Mouse (Mus musculus): Measurements from ENCODE around the gene Mt1.

Gene Mt1

GRCm38 (mm10) chr8:94172809-94173732 is 5.8 kb upstream of the Mt1 start:
- no peak for DNase-seq (ENCODE audit: extremely low read depth, low read depth, low spot score)

- DNase-seq (ENCODE audit: extremely low read depth, low read depth, low spot score): no peak
Observed at GRCm38 (mm10) chr8:94173848-94174403, 5.0 kb upstream of the Mt1 start.

GRCm38 (mm10) chr8:94174619-94175213 is 4.2 kb upstream of the Mt1 start:
- DNase-seq (ENCODE audit: extremely low read depth, low read depth, low spot score): no peak

- DNase-seq (ENCODE audit: extremely low read depth, low read depth, low spot score): no peak
Observed at GRCm38 (mm10) chr8:94177716-94178390, 1.0 kb upstream of the Mt1 start.

GRCm38 (mm10) chr8:94179713-94180560 is 1.1 kb downstream of the Mt1 start:
- DNase-seq (ENCODE audit: extremely low read depth, low read depth, low spot score): no peak

- DNase-seq (ENCODE audit: extremely low read depth, low read depth, low spot score): no peak
Observed at GRCm38 (mm10) chr8:94180561-94180908, 1.7 kb downstream of the Mt1 start.

- no peak for DNase-seq (ENCODE audit: extremely low read depth, low read depth, low spot score)
Observed at GRCm38 (mm10) chr8:94182055-94182929, 3.4 kb downstream of the Mt1 start.

- no peak for DNase-seq (ENCODE audit: extremely low read depth, low read depth, low spot score)
Observed at GRCm38 (mm10) chr8:94183117-94183516, 4.2 kb downstream of the Mt1 start.

GRCm38 (mm10) chr8:94184357-94184843 is 5.5 kb downstream of the Mt1 start:
- no peak for DNase-seq (ENCODE audit: extremely low read depth, low read depth, low spot score)

- DNase-seq (ENCODE audit: extremely low read depth, low read depth, low spot score): no peak
Observed at GRCm38 (mm10) chr8:94185791-94186190, 6.9 kb downstream of the Mt1 start.

GRCm38 (mm10) chr8:94186542-94186941 is 7.7 kb downstream of the Mt1 start:
- no peak for DNase-seq (ENCODE audit: extremely low read depth, low read depth, low spot score)

- no peak for DNase-seq (ENCODE audit: extremely low read depth, low read depth, low spot score)
Observed at GRCm38 (mm10) chr8:94187290-94188002, 8.6 kb downstream of the Mt1 start.

GRCm38 (mm10) chr8:94189275-94190031 is 10.6 kb downstream of the Mt1 start:
- no peak for DNase-seq (ENCODE audit: extremely low read depth, low read depth, low spot score)

GRCm38 (mm10) chr8:94191101-94191691 is 12.3 kb downstream of the Mt1 start:
- no peak for DNase-seq (ENCODE audit: extremely low read depth, low read depth, low spot score)

GRCm38 (mm10) chr8:94192926-94193325 is 14.0 kb downstream of the Mt1 start:
- no peak for DNase-seq (ENCODE audit: extremely low read depth, low read depth, low spot score)

GRCm38 (mm10) chr8:94194591-94195223 is 15.8 kb downstream of the Mt1 start:
- peak; percentile 87 for DNase-seq (ENCODE audit: extremely low read depth, low read depth, low spot score)

GRCm38 (mm10) chr8:94199202-94199869 is 20.5 kb downstream of the Mt1 start:
- no peak for DNase-seq (ENCODE audit: extremely low read depth, low read depth, low spot score)
